Comparison of ENCODE assay signal across 16 mouse cellular contexts in genomic region chr7:28792391-28793185, GRCm38 (mm10). TPM values are rescaled to one million over a fixed set of nuclear protein-coding genes. Genes with fewer than 3 reads are reported as not detected.
DNase-seq lines count a peak whose midpoint lies in the region; ATAC-seq and TF ChIP-seq lines count a peak whose summit lies in the region.
"Had no signal": no experiment of that assay in that cellular context is flagged by ENCODE, and none has a peak within 500 bp of the region (broad histone marks: within the 10 kb centered on the region; RNA-seq: fewer than 3 reads in every experiment).

No protein-coding gene starts in this region.

- no peaks in the 10 kb centered on the region for H3K9me3 ChIP-seq in heart, embryonic 16.5 days (replicated peaks; ENCODE audit: control insufficient read depth, low read length)
- no peaks in the 10 kb centered on the region for H3K9me3 ChIP-seq in embryonic facial prominence, embryonic 10.5 days
- no peaks in the 10 kb centered on the region for H3K9me3 ChIP-seq in forebrain, embryonic 16.5 days (ENCODE audit: control insufficient read depth, low read length)
- H3K9me3 ChIP-seq: liver, embryonic 12.5 days; megakaryocyte, embryonic 14.5 days had no signal

- no peak overlapping the region for H3K9ac ChIP-seq in heart, embryonic 16.5 days (ENCODE audit: low read length)
- H3K9ac ChIP-seq in forebrain, embryonic 16.5 days (replicated peaks; ENCODE audit: low read depth, low read length), result no peak overlapping the region
- H3K9ac ChIP-seq: liver, embryonic 12.5 days had no signal

- H3K4me3 ChIP-seq in heart, embryonic 16.5 days (ENCODE audit: low read length), result no peak overlapping the region
- H3K4me3 ChIP-seq in embryonic facial prominence, embryonic 10.5 days, result no peak overlapping the region
- no peak overlapping the region; the same call in 1 of the 2 replicates for H3K4me3 ChIP-seq in small intestine, adult 2 months (ENCODE audit: low read depth, low read length)
- no peak overlapping the region for H3K4me3 ChIP-seq in forebrain, embryonic 16.5 days (replicated peaks; ENCODE audit: low read length)
- H3K4me3 ChIP-seq: erythroblast, embryonic 14.5 days; liver, embryonic 12.5 days; megakaryocyte, embryonic 14.5 days had no signal

- TF ChIP-seq POLR2A in small intestine, adult 2 months (IDR thresholded peaks at IDR 0.05; ENCODE audit: low read depth, low read length), result no peak

- 60% methylated on average over 14 of the region's 14 CpGs for WGBS in heart, embryonic 16.5 days
- WGBS in embryonic facial prominence, embryonic 10.5 days, result 84% methylated on average over 14 of the region's 14 CpGs
- 72% methylated on average over 14 of the region's 14 CpGs for WGBS in small intestine, adult 2 months
- WGBS in forebrain, embryonic 16.5 days, result 83% methylated on average over 13 of the region's 14 CpGs

- peaks cover 4% of the 10 kb centered on the region for H3K4me1 ChIP-seq in heart, embryonic 16.5 days (ENCODE audit: control insufficient read depth, insufficient read depth, low read length)
- peaks cover 65% of the 10 kb centered on the region for H3K4me1 ChIP-seq in embryonic facial prominence, embryonic 10.5 days
- peaks cover 10% of the 10 kb centered on the region for H3K4me1 ChIP-seq in small intestine, adult 2 months (ENCODE audit: control insufficient read depth, insufficient read depth, insufficient read length, low read length)
- peaks cover 6% of the 10 kb centered on the region for H3K4me1 ChIP-seq in forebrain, embryonic 16.5 days (replicated peaks; ENCODE audit: control insufficient read depth, insufficient read depth, low read length)

- ATAC-seq in heart, embryonic 16.5 days (replicated peaks; ENCODE audit: extremely low read depth, insufficient read depth, low FRiP score), result no peak
- ATAC-seq in forebrain, embryonic 16.5 days, result no peak
- ATAC-seq: liver, embryonic 12.5 days had no signal

- H3K36me3 ChIP-seq in heart, embryonic 16.5 days (ENCODE audit: control insufficient read depth, insufficient read depth), result no peaks in the 10 kb centered on the region
- H3K36me3 ChIP-seq in embryonic facial prominence, embryonic 10.5 days (replicated peaks), result peaks cover 11% of the 10 kb centered on the region
- no peaks in the 10 kb centered on the region; the same call in 1 of the 2 replicates for H3K36me3 ChIP-seq in small intestine, adult 2 months (ENCODE audit: control insufficient read depth, insufficient read depth, low read length)
- H3K36me3 ChIP-seq in forebrain, embryonic 16.5 days (ENCODE audit: control insufficient read depth, insufficient read depth), result no peaks in the 10 kb centered on the region

- DNase-seq in heart, adult 8-10 months (ENCODE audit: low spot score), result no peak
- peak; percentile 75 for DNase-seq in CD4-positive, CD25-positive, alpha-beta regulatory T cell, adult 2 months (ENCODE audit: low read depth, low spot score)
- DNase-seq in embryonic facial prominence, embryonic 10.5 days (ENCODE audit: low spot score), result no peak
- DNase-seq in left cerebral cortex, postnatal 36 days (ENCODE audit: low spot score in 2 of 2), result no peak
- DNase-seq in urinary bladder, postnatal 36 days (ENCODE audit: low spot score in 2 of 2), result no peak
- DNase-seq: adrenal gland, postnatal 36 days; cerebellum, adult 11 months; heart, adult 18-20 months; heart, postnatal 36 days; right cerebral cortex, postnatal 14 days had no signal

- no peak overlapping the region for H3K4me2 ChIP-seq in heart, embryonic 16.5 days (ENCODE audit: low read depth, low read length)
- no peak overlapping the region for H3K4me2 ChIP-seq in forebrain, embryonic 16.5 days (ENCODE audit: low read length)
- H3K4me2 ChIP-seq: liver, embryonic 12.5 days had no signal

- peak overlapping the region; percentile 33; the same call in 1 of the 2 replicates for H3K27ac ChIP-seq in heart, embryonic 16.5 days (ENCODE audit: low read length)
- H3K27ac ChIP-seq in embryonic facial prominence, embryonic 10.5 days (replicated peaks), result peak overlapping the region; percentile 65
- peak overlapping the region; percentile 52 for H3K27ac ChIP-seq in small intestine, adult 2 months (ENCODE audit: insufficient read depth, low read depth, low read length)
- H3K27ac ChIP-seq in forebrain, embryonic 16.5 days (ENCODE audit: low read length), result no peak overlapping the region
- H3K27ac ChIP-seq: liver, embryonic 12.5 days had no signal

- intact Hi-C loops in left cerebral cortex, postnatal 36 days (cut with DNase I), result no loop called here

- TF ChIP-seq CTCF in small intestine, adult 2 months (IDR thresholded peaks at IDR 0.05; ENCODE audit: extremely low read depth, insufficient read length, insufficient replicate concordance, low read depth, low read length), result no peak

- H3K27me3 ChIP-seq in heart, embryonic 16.5 days (ENCODE audit: control insufficient read depth, insufficient read depth, low read length), result no peaks in the 10 kb centered on the region
- no peaks in the 10 kb centered on the region for H3K27me3 ChIP-seq in embryonic facial prominence, embryonic 10.5 days (replicated peaks; ENCODE audit: low read depth, poor library complexity, severe bottlenecking)
- no peaks in the 10 kb centered on the region for H3K27me3 ChIP-seq in small intestine, adult 2 months (ENCODE audit: control insufficient read depth, insufficient read depth, low read length)
- no peaks in the 10 kb centered on the region for H3K27me3 ChIP-seq in forebrain, embryonic 16.5 days (replicated peaks; ENCODE audit: control insufficient read depth, insufficient read depth, low read length)
- H3K27me3 ChIP-seq: liver, embryonic 12.5 days; megakaryocyte, embryonic 14.5 days had no signal

RNA-seq across cellular contexts. Expression of gene Rinl, which starts 3.8 kb away (rescaled TPM):
- polyA plus RNA-seq in heart, embryonic 16.5 days (2015; fragmentation: Nextera tagmentation; extraction: Ambion mirVana), result 5.8 and 11.1 TPM in 2 replicates
- total RNA-seq in heart, adult 8-10 months (2022), result 1 to 10 TPM; 1.4 to 3.0 (median 1.6) TPM
- polyA plus RNA-seq in embryonic facial prominence, embryonic 10.5 days (2016; fragmentation: Nextera tagmentation; extraction: Ambion mirVana), result 2.2 and 2.8 TPM in 2 replicates
- polyA plus RNA-seq in small intestine, adult 2 months (2012; rRNA removed), result 4.4 and 7.1 TPM in 2 replicates
- 1 to 10 TPM; 2.3 to 3.1 TPM for total RNA-seq in left cerebral cortex, postnatal 36 days (2021)
- 1.2 and 1.3 TPM in 2 replicates for polyA plus RNA-seq in forebrain, embryonic 16.5 days (2015; fragmentation: Nextera tagmentation; extraction: Ambion mirVana)

RNA-seq across cellular contexts. Expression of gene Hnrnpl, which starts 15.8 kb away (rescaled TPM):
- 135 and 139 TPM in 2 replicates for polyA plus RNA-seq in heart, embryonic 16.5 days (2015; fragmentation: Nextera tagmentation; extraction: Ambion mirVana)
- 100 to 1,000 TPM; 185 to 230 (median 214) TPM for total RNA-seq in heart, adult 8-10 months (2022)
- 325 and 346 TPM in 2 replicates for polyA plus RNA-seq in embryonic facial prominence, embryonic 10.5 days (2016; fragmentation: Nextera tagmentation; extraction: Ambion mirVana)
- 67.1 and 140 TPM in 2 replicates for polyA plus RNA-seq in small intestine, adult 2 months (2012; rRNA removed)
- 100 to 1,000 TPM; 414 to 415 TPM for total RNA-seq in left cerebral cortex, postnatal 36 days (2021)
- polyA plus RNA-seq in forebrain, embryonic 16.5 days (2015; fragmentation: Nextera tagmentation; extraction: Ambion mirVana), result 185 and 203 TPM in 2 replicates

RNA-seq across cellular contexts. Expression of gene Nfkbib, which starts 25.3 kb away (rescaled TPM):
- polyA plus RNA-seq in heart, embryonic 16.5 days (2015; fragmentation: Nextera tagmentation; extraction: Ambion mirVana), result 34.7 and 41.0 TPM in 2 replicates
- total RNA-seq in heart, adult 8-10 months (2022), result 10 to 100 TPM; 22.8 to 29.1 (median 28.1) TPM
- polyA plus RNA-seq in embryonic facial prominence, embryonic 10.5 days (2016; fragmentation: Nextera tagmentation; extraction: Ambion mirVana), result 55.1 and 55.5 TPM in 2 replicates
- polyA plus RNA-seq in small intestine, adult 2 months (2012; rRNA removed), result 76.0 and 138 TPM in 2 replicates
- total RNA-seq in left cerebral cortex, postnatal 36 days (2021), result 10 to 100 TPM; 34.7 to 38.9 TPM
- 58.8 and 62.1 TPM in 2 replicates for polyA plus RNA-seq in forebrain, embryonic 16.5 days (2015; fragmentation: Nextera tagmentation; extraction: Ambion mirVana)

RNA-seq across cellular contexts. Expression of gene Sirt2, which starts 26.1 kb away (rescaled TPM):
- 60.4 and 65.1 TPM in 2 replicates for polyA plus RNA-seq in heart, embryonic 16.5 days (2015; fragmentation: Nextera tagmentation; extraction: Ambion mirVana)
- 10 to 100 TPM; 84.0 to 92.6 (median 90.8) TPM for total RNA-seq in heart, adult 8-10 months (2022)
- 64.4 and 64.8 TPM in 2 replicates for polyA plus RNA-seq in embryonic facial prominence, embryonic 10.5 days (2016; fragmentation: Nextera tagmentation; extraction: Ambion mirVana)
- polyA plus RNA-seq in small intestine, adult 2 months (2012; rRNA removed), result 26.2 and 47.6 TPM in 2 replicates
- total RNA-seq in left cerebral cortex, postnatal 36 days (2021), result 100 to 1,000 TPM; 142 to 169 TPM
- polyA plus RNA-seq in forebrain, embryonic 16.5 days (2015; fragmentation: Nextera tagmentation; extraction: Ambion mirVana), result 107 and 122 TPM in 2 replicates

RNA-seq across cellular contexts. Expression of gene Ech1, which starts 32.4 kb away (rescaled TPM):
- polyA plus RNA-seq in heart, embryonic 16.5 days (2015; fragmentation: Nextera tagmentation; extraction: Ambion mirVana), result 281 and 288 TPM in 2 replicates
- total RNA-seq in heart, adult 8-10 months (2022), result 1,000 to 10,000 TPM; 2,066 to 2,754 (median 2,219) TPM
- polyA plus RNA-seq in embryonic facial prominence, embryonic 10.5 days (2016; fragmentation: Nextera tagmentation; extraction: Ambion mirVana), result 75.8 and 81.7 TPM in 2 replicates
- 201 and 291 TPM in 2 replicates for polyA plus RNA-seq in small intestine, adult 2 months (2012; rRNA removed)
- 10 to 100 TPM; 45.0 to 47.8 TPM for total RNA-seq in left cerebral cortex, postnatal 36 days (2021)
- 87.1 and 97.7 TPM in 2 replicates for polyA plus RNA-seq in forebrain, embryonic 16.5 days (2015; fragmentation: Nextera tagmentation; extraction: Ambion mirVana)
